Mouse (Mus musculus) ES-Bruce4 (cell line): ENCODE measurements at regions not wholly inside any gene's neighbourhood (a gene's known extent, or its start where the extent isn't known, plus 50 kb on each side); places are given as distances from the start of the nearest gene placed in this dataset.

Source experiments
- CTCF ChIP-seq: IDR thresholded peaks from one replicate; pipeline ENCODE4 v1.8.1; 2011; ENCODE audit warnings: low read depth, low read length
- POLR2A ChIP-seq: IDR thresholded peaks from one replicate; pipeline ENCODE4 v1.8.1; 2011; ENCODE audit warnings: low read length; ENCODE audit not compliant: insufficient read depth

- TF ChIP-seq CTCF (no peak), POLR2A (no peak)
Observed at GRCm38 (mm10) chr2:59431466-59431865, 53.0 kb upstream of the Dapl1 start.
